Mouse (Mus musculus) Patski (cell line): ENCODE measurements around the gene Necab3. TPM values are rescaled to one million over a fixed set of nuclear protein-coding genes. Genes with fewer than 3 reads are reported as not detected.

Experiments used
- ATAC-seq: fragments of 100-300 bp; one replicate; pipeline ENCODE4 v1.8.0; 2021
- CTCF ChIA-PET: fragments of 350-600 bp; sonication (Branson Sonifier 250); formaldehyde crosslinking; loops from one replicate; lab custom pipeline; 2022; ENCODE audit warnings: inconsistent platforms; lab: Charles Lee
- POLR2A ChIA-PET: fragments of 350-600 bp; sonication (Branson Sonifier 250); formaldehyde crosslinking; loops from one replicate; lab custom pipeline; 2022; ENCODE audit warnings: antibody characterized with exemption, inconsistent platforms; lab: Charles Lee
- DNase-seq: peaks from one replicate; pipeline ENCODE4 v3.0.0-alpha.2; 2011; ENCODE audit warnings: low read depth, low spot score
- H3K27me3 ChIP-seq: fragments of 371-371 bp; one replicate; pipeline ENCODE4 v1.5.1; 2021
- CTCF ChIP-seq: fragments of 100-300 bp; IDR thresholded peaks from one replicate; pipeline ENCODE4 v1.5.1; 2021
- in situ Hi-C: fragments of 300-500 bp; cut with MboI; formaldehyde crosslinking; loops from 3 replicates; pipeline ENCODE4 v1.11.1; 2018; ENCODE audit warnings: low pct_unique_long_range_greater_than_20kb, mixed read lengths
- polyA plus RNA-seq: library from polyadenylated mRNA; unstranded; gene quantifications from one replicate; pipeline ENCODE4 v1.2.3, GENCODE M21; 2021

Gene Necab3
- polyA plus RNA-seq, 1 experiment from 2014 or later, result 0.65 TPM

- DNase-seq, result no peak
Measured at GRCm38 (mm10) chr2:154498571-154498970, 60.1 kb downstream of the Necab3 start.

GRCm38 (mm10) chr2:154495021-154495420 lies 63.7 kb downstream of the Necab3 start:
- in situ Hi-C loops, result no loop called here
- no peaks in the 10 kb centered on the region for H3K27me3 ChIP-seq
- ATAC-seq (no peak), DNase-seq (no peak)
- ChIA-PET CTCF (interaction anchor here (0.9 to 1.2 kb wide), 4 partner anchors 11 to 54 kb away, joined by 3 to 4 read pairs (median 3); no protein-coding TSS in a partner anchor), POLR2A (no interaction called here)
- no peak for TF ChIP-seq CTCF

More at GRCm38 (mm10) chr2:154498571-154498970, 60.1 kb downstream of the Necab3 start:
- no peaks in the 10 kb centered on the region for H3K27me3 ChIP-seq
- CTCF ChIA-PET, result interaction anchor here (1.8 kb wide), 1 partner anchor 9 kb away, joined by 4 read pairs; no protein-coding TSS in a partner anchor
- in situ Hi-C loops, result no loop called here
- POLR2A ChIA-PET, result no interaction called here
- no peak for TF ChIP-seq CTCF
- ATAC-seq, result no peak

Other genes with a start within 250 kb of the Necab3 start
- gene Cdk5rap1, start 185.9 kb downstream of the Necab3 start, polyA plus RNA-seq, result 18.1 TPM
- 30.2 TPM for gene Snta1, start 150.8 kb downstream of the Necab3 start, polyA plus RNA-seq
- 27.2 TPM for gene Cbfa2t2, start 122.4 kb downstream of the Necab3 start, polyA plus RNA-seq
- 0.35 TPM for gene 1700003F12Rik, start 11.8 kb downstream of the Necab3 start, polyA plus RNA-seq
- gene Actl10, start 7.1 kb downstream of the Necab3 start, polyA plus RNA-seq, result not detected
- 17.7 TPM for gene E2f1, start 11.0 kb upstream of the Necab3 start, polyA plus RNA-seq
- gene Pxmp4, start 44.8 kb upstream of the Necab3 start, polyA plus RNA-seq, result 17.0 TPM
- gene Zfp341, start 54.4 kb upstream of the Necab3 start, polyA plus RNA-seq, result 3.1 TPM
- 0.13 TPM for gene 4930519P11Rik, start 54.5 kb upstream of the Necab3 start, polyA plus RNA-seq
- 239 TPM for gene Chmp4b, start 92.8 kb upstream of the Necab3 start, polyA plus RNA-seq
- not detected for gene Gm14214, start 211.1 kb upstream of the Necab3 start, polyA plus RNA-seq
- 237 TPM for gene Raly, start 232.2 kb upstream of the Necab3 start, polyA plus RNA-seq
- gene a, start 232.5 kb upstream of the Necab3 start, polyA plus RNA-seq, result not detected